Mouse (Mus musculus) c-Kit-positive CD71-positive TER-119-positive erythroid progenitor cells, embryonic 14.5 days (primary cell): ENCODE measurements around the gene Syngr1.
"Not testable (repeated sequence)": the region's sequence is repeated elsewhere in the genome, so short reads cannot be mapped to it uniquely, and the experiment has no call there.

Experiments used
- DNase-seq: peaks from one replicate; pipeline ENCODE4 v3.0.0-alpha.2; 2013; ENCODE audit warnings: low spot score

The Syngr1 gene

GRCm38 (mm10) chr15:80115866-80116794 lies 25.0 kb downstream of the Syngr1 start:
- DNase-seq, result no peak

- no peak for DNase-seq
Observed at GRCm38 (mm10) chr15:80117154-80117553, 26.0 kb downstream of the Syngr1 start.

GRCm38 (mm10) chr15:80119076-80119475 lies 27.9 kb downstream of the Syngr1 start:
- no peak for DNase-seq

- no peak for DNase-seq
Observed at GRCm38 (mm10) chr15:80121721-80122325, 30.7 kb downstream of the Syngr1 start.

- not testable (repeated sequence) for DNase-seq
Observed at GRCm38 (mm10) chr15:80122431-80122830, 31.3 kb downstream of the Syngr1 start.

GRCm38 (mm10) chr15:80124651-80125050 lies 33.5 kb downstream of the Syngr1 start:
- DNase-seq, result no peak

GRCm38 (mm10) chr15:80127191-80127590 lies 36.1 kb downstream of the Syngr1 start:
- DNase-seq, result no peak

- DNase-seq, result no peak
Observed at GRCm38 (mm10) chr15:80129982-80130381, 38.8 kb downstream of the Syngr1 start.

- DNase-seq, result peak; percentile 86
Observed at GRCm38 (mm10) chr15:80130689-80131088, 39.6 kb downstream of the Syngr1 start.

- DNase-seq, result no peak
Observed at GRCm38 (mm10) chr15:80131421-80131820, 40.3 kb downstream of the Syngr1 start.

- peak; percentile 31 for DNase-seq
Observed at GRCm38 (mm10) chr15:80132452-80132851, 41.3 kb downstream of the Syngr1 start.

GRCm38 (mm10) chr15:80132993-80133586 lies 42.0 kb downstream of the Syngr1 start, which contains the start of gene Tab1:
Gene Tab1 (plus strand): TSS chr15:80133127.
- peak; percentile 87 for DNase-seq

- DNase-seq, result peak; percentile 59
Observed at GRCm38 (mm10) chr15:80133682-80134449, 42.7 kb downstream of the Syngr1 start.

- DNase-seq, result no peak
Observed at GRCm38 (mm10) chr15:80134450-80134847, 43.3 kb downstream of the Syngr1 start.

GRCm38 (mm10) chr15:80135499-80135898 lies 44.4 kb downstream of the Syngr1 start:
- DNase-seq, result no peak

- no peak for DNase-seq
Observed at GRCm38 (mm10) chr15:80136645-80137044, 45.5 kb downstream of the Syngr1 start.

- no peak for DNase-seq
Observed at GRCm38 (mm10) chr15:80137945-80138791, 47.0 kb downstream of the Syngr1 start.

GRCm38 (mm10) chr15:80140302-80140701 lies 49.2 kb downstream of the Syngr1 start:
- DNase-seq, result no peak

- no peak for DNase-seq
Observed at GRCm38 (mm10) chr15:80140878-80141277, 49.7 kb downstream of the Syngr1 start.

GRCm38 (mm10) chr15:80142130-80142529 lies 51.0 kb downstream of the Syngr1 start:
- DNase-seq, result no peak

GRCm38 (mm10) chr15:80143760-80144159 lies 52.6 kb downstream of the Syngr1 start:
- no peak for DNase-seq
